ENCODE assay signal across 16 mouse cellular contexts in the genomic region with DNA sequence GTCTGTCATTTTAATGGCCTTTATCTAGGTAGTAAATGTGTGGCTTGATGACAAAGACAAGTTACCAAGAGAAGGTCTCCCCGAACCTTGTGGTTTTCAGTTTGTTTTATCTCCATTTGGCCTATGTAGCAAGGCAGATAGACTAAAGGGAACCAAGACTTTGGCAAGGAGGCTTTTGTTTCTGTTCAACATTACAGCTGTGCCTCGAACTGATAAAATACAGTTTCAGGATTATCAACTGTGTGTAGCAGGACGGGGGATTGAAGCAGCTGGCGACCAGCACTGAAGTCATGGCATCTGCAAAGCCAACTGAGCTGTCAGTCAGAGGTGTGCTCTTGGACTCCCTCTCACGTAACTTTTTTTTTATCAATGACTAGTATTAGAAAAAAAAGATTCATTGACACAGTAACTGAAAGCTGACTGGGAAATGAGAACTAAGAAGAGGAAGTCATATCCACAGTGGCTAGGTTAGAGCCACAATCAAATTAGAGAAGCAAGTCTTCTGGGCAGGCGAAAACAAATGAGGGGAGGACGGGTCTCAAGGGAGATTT. TPM values are rescaled to one million over a fixed set of nuclear protein-coding genes. Genes with fewer than 3 reads are reported as not detected.
DNase-seq lines count a peak whose midpoint lies in the region; ATAC-seq and TF ChIP-seq lines count a peak whose summit lies in the region.
"Had no signal": no experiment of that assay in that cellular context is flagged by ENCODE, and none has a peak within 500 bp of the region (broad histone marks: within the 10 kb centered on the region; RNA-seq: fewer than 3 reads in every experiment).

No protein-coding gene starts in this region.

- no peak for TF ChIP-seq CTCF in spleen, adult 2 months (IDR thresholded peaks at IDR 0.05; ENCODE audit: extremely low read depth, insufficient read depth, insufficient read length, insufficient replicate concordance)

- no peaks in the 10 kb centered on the region for H3K9me3 ChIP-seq in liver, embryonic 16.5 days (replicated peaks; ENCODE audit: control insufficient read depth, low read length)
- H3K9me3 ChIP-seq: embryonic facial prominence, embryonic 13.5 days; hindbrain, embryonic 15.5 days; midbrain, embryonic 12.5 days had no signal

- peak overlapping the region; percentile 60 for H3K4me2 ChIP-seq in liver, embryonic 16.5 days (ENCODE audit: low read depth, low read length)
- H3K4me2 ChIP-seq: embryonic facial prominence, embryonic 13.5 days; hindbrain, embryonic 15.5 days; midbrain, embryonic 12.5 days had no signal

- DNase-seq in spleen, adult 2 months (ENCODE audit: low read depth in 1 of 2, low spot score in 2 of 2): peak; percentile 23 to 54
- DNase-seq in spleen, postnatal 14 days (ENCODE audit: low spot score in 2 of 2): no peak
- DNase-seq in c-Kit-positive CD71-positive TER-119-negative erythroid progenitor cells, embryonic 14.5 days (ENCODE audit: low read depth): peak; percentile 88
- DNase-seq in spleen, postnatal 4 days (ENCODE audit: low spot score in 2 of 2): peak; percentile 37 to 63
- no peak for DNase-seq in layer of hippocampus, adult 18-20 months (ENCODE audit: low spot score in 2 of 2)
- no peak for DNase-seq in thymus, postnatal 4 days
- DNase-seq in layer of hippocampus, adult 9-11 months: no peak
- DNase-seq: cerebellum, adult 2 months; layer of hippocampus, postnatal 36 days; right cerebral cortex, postnatal 4 days; thymus, postnatal 25 days had no signal

- 8% methylated on average over 7 of the region's 7 CpGs for WGBS in spleen, adult 2 months
- 15% methylated on average over 7 of the region's 7 CpGs for WGBS in liver, embryonic 16.5 days (ENCODE audit: insufficient replicate concordance)

- ATAC-seq in liver, embryonic 16.5 days (ENCODE audit: low read depth): peak; percentile 41

- peak overlapping the region; percentile 43 for H3K4me3 ChIP-seq in spleen, adult 2 months (ENCODE audit: extremely low read depth, insufficient read depth, insufficient read length)
- peak overlapping the region; percentile 43 for H3K4me3 ChIP-seq in liver, embryonic 16.5 days (ENCODE audit: low read depth, low read length)
- H3K4me3 ChIP-seq: embryonic facial prominence, embryonic 13.5 days; hindbrain, embryonic 15.5 days; midbrain, embryonic 12.5 days had no signal

- no peak for TF ChIP-seq POLR2A in spleen, adult 2 months (IDR thresholded peaks at IDR 0.05; ENCODE audit: low read depth, low read length)

- H3K9ac ChIP-seq in liver, embryonic 16.5 days (ENCODE audit: low read depth, low read length): peak overlapping the region; percentile 45
- H3K9ac ChIP-seq: embryonic facial prominence, embryonic 13.5 days; hindbrain, embryonic 15.5 days; midbrain, embryonic 12.5 days had no signal

- H3K36me3 ChIP-seq in spleen, adult 2 months (ENCODE audit: control insufficient read depth, insufficient read depth, low read length): no peaks in the 10 kb centered on the region
- H3K36me3 ChIP-seq in liver, embryonic 16.5 days (ENCODE audit: control insufficient read depth, insufficient read depth): no peaks in the 10 kb centered on the region
- H3K36me3 ChIP-seq: embryonic facial prominence, embryonic 13.5 days; hindbrain, embryonic 15.5 days; midbrain, embryonic 12.5 days had no signal

- 0 out of 2 replicates have a peak, but pooled peaks cover 6% of the 10 kb centered on the region for H3K27me3 ChIP-seq in spleen, adult 2 months (ENCODE audit: control insufficient read depth, insufficient read depth, low read length)
- no peaks in the 10 kb centered on the region for H3K27me3 ChIP-seq in liver, embryonic 16.5 days (ENCODE audit: control insufficient read depth, insufficient read depth, low read depth, low read length)
- H3K27me3 ChIP-seq: midbrain, embryonic 12.5 days had no signal

- peaks cover 2% of the 10 kb centered on the region; the same call in 1 of the 2 replicates for H3K4me1 ChIP-seq in spleen, adult 2 months (ENCODE audit: control insufficient read depth, insufficient read depth, insufficient read length)
- peaks cover 31% of the 10 kb centered on the region for H3K4me1 ChIP-seq in liver, embryonic 16.5 days (ENCODE audit: control insufficient read depth, low read depth, low read length)

- peak overlapping the region; percentile 5; the same call in 1 of the 2 replicates for H3K27ac ChIP-seq in spleen, adult 2 months (ENCODE audit: insufficient read depth, low read length)
- H3K27ac ChIP-seq in liver, embryonic 16.5 days (ENCODE audit: low read length): peak overlapping the region; percentile 81
- H3K27ac ChIP-seq: embryonic facial prominence, embryonic 13.5 days; hindbrain, embryonic 15.5 days; kidney, postnatal 0 days; midbrain, embryonic 12.5 days had no signal

RNA-seq across cellular contexts. Expression of a gene that starts 2.8 kb away (rescaled TPM):
- 5.2 and 6.2 TPM in 2 replicates for polyA plus RNA-seq in spleen, adult 2 months (2012; rRNA removed)
- polyA plus RNA-seq in liver, embryonic 16.5 days (2015; fragmentation: Nextera tagmentation; extraction: Ambion mirVana): 21.2 and 21.5 TPM in 2 replicates
- 10 to 100 TPM; 44.2 to 48.0 TPM for total RNA-seq in layer of hippocampus, adult 18-20 months (2021)

Comparison
In these comparisons a context has a peak if more than half of its experiments do, and no peak if none do; other contexts are left out.
1. DNase-seq: peak in spleen, adult 2 months (2 of 2), c-Kit-positive CD71-positive TER-119-negative erythroid progenitor cells, embryonic 14.5 days (single experiment) and spleen, postnatal 4 days (2 of 2); none in spleen, postnatal 14 days (0 of 2), layer of hippocampus, adult 18-20 months (0 of 2), thymus, postnatal 4 days (single experiment) and layer of hippocampus, adult 9-11 months (single experiment).